Mouse (Mus musculus): ENCODE measurements at regions not wholly inside any gene's neighbourhood (a gene's known extent, or its start where the extent isn't known, plus 50 kb on each side); places are given as distances from the start of the nearest gene placed in this dataset.

- no peak for DNase-seq (ENCODE audit: low read depth)
These were observed 96.2 kb upstream of the Cops8 start for GRCm38 (mm10) chr1:90506582-90506981.

DNA sequence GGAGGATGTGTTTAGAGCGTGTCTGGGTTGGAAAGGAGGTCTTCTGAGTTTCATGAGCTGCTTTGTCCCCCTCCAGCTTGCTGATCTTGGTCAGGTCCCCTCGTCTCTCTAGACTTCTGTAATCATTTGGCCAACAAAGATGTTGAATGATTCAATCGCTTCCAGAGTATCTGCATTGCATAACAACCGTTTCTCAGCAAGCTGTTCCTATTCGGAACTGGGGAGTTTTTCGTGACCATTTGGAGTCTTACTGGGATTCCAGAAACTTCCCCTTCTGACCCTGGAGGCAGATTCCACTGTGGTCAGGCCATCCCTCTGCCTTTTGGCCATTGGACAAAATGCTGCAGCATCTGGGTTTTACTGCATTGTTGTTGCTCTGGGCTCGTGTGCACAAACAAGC, 93.4 kb upstream of the Cops8 start:
- no peak for DNase-seq (ENCODE audit: low read depth)

GRCm38 (mm10) chr1:90513442-90514070, 89.2 kb upstream of the Cops8 start:
- DNase-seq (ENCODE audit: low read depth): no peak

GRCm38 (mm10) chr1:90514176-90514575, 88.6 kb upstream of the Cops8 start:
- no peak for DNase-seq (ENCODE audit: low read depth)

GRCm38 (mm10) chr1:90518584-90519265, 84.1 kb upstream of the Cops8 start:
- DNase-seq (ENCODE audit: low read depth): no peak

GRCm38 (mm10) chr1:90519284-90520275, 83.2 kb upstream of the Cops8 start:
- no peak for DNase-seq (ENCODE audit: low read depth)

GRCm38 (mm10) chr1:90522294-90522693, 80.5 kb upstream of the Cops8 start:
- DNase-seq (ENCODE audit: low read depth): no peak

- no peak for DNase-seq (ENCODE audit: low read depth)
These were observed 78.0 kb upstream of the Cops8 start for GRCm38 (mm10) chr1:90524641-90525220.

GRCm38 (mm10) chr1:90526311-90526710, 76.5 kb upstream of the Cops8 start:
- no peak for DNase-seq (ENCODE audit: low read depth)

DNA sequence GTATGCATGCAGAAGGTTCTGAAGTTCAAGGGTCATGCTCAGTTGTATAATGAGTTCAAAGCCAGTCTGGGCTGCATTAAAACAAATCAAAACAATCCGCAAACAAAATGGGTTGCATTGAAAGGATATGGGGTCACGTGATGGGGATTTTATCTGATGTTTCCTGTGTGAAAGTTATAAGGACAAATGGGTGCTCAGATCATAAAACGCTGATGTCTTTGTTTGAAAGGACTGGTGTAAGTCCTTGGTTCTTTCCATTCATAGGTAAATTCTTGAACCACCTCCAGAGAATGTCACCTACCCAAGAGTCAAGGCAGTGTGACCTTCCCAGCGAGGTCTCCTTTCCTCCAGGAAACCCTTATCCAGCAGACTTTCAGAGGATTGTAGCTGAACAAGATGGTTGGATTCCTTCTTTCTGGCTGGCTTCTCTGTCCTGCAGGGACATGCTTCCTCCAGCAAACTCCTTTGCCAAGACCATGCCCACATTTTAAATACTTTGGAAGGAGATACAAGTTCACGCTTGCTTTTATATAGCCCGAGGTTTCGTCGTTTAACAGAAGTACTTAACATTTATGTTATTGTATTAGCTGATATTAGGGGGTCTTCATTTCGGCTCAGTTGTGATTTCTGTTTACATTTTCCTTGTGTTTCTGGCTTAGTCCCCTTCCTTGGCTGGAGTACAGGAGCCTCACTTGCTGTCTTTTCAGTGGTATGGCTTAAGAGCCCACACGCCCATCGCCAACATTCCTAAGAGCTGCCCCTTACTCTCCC, 74.6 kb upstream of the Cops8 start:
- DNase-seq (ENCODE audit: low read depth): no peak

GRCm38 (mm10) chr1:90533481-90533880, 69.3 kb upstream of the Cops8 start:
- DNase-seq (ENCODE audit: low read depth): no peak

GRCm38 (mm10) chr1:90536105-90536504, 66.7 kb upstream of the Cops8 start:
- DNase-seq (ENCODE audit: low read depth): no peak

GRCm38 (mm10) chr1:90543801-90544795, 58.7 kb upstream of the Cops8 start:
- DNase-seq (ENCODE audit: low read depth): no peak

DNA sequence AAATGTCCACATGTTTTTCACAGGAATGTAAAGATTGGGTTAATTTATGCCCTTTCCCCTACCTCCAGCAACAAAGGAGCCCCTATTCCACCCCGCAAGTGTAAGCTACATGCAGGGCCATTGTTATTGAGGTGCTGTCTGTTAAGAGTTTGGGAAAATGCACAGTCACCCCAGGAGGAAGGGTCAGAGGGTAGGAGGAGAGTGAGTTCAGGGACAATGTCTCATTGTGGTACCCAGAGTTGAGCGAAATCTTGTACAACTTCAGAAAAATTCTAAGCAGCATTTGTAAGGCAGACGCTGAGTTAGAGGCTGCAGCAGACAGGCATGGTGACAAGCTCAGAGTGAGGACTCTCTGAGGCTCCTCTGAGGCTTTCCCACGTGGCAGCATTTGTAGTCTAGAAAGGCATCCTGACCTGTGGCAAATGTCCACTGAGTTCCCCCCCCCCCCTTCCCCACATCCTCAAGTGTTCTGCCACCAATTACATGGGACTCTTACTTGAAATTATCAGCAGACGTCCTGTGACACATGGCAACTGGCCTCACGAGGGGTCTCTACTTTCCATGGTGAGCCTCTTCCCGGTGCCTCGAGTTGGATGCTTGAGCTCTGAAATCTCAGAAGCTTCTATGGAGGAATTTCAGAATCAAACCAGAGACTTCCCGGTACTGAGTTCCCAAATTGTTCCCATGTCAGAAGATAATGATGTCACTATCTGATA, 57.8 kb upstream of the Cops8 start:
- no peak for DNase-seq (ENCODE audit: low read depth)

- no peak for DNase-seq (ENCODE audit: low read depth)
These were observed 50.1 kb upstream of the Cops8 start for GRCm38 (mm10) chr1:90552644-90553043.

Measured in induced T-regulatory cell, adult 2 months (primary cell).